21 mouse cellular contexts compared by ENCODE assay signal in genomic region chr6:115954506-115955074, GRCm38 (mm10). TPM values are rescaled to one million over a fixed set of nuclear protein-coding genes. Genes with fewer than 3 reads are reported as not detected.
DNase-seq lines count a peak whose midpoint lies in the region; ATAC-seq and TF ChIP-seq lines count a peak whose summit lies in the region.
"Had no signal": no experiment of that assay in that cellular context is flagged by ENCODE, and none has a peak within 500 bp of the region (broad histone marks: within the 10 kb centered on the region; RNA-seq: fewer than 3 reads in every experiment).

No protein-coding gene starts in this region.

- 0 out of 2 replicates have a peak overlapping the region, but pooled peaks have one; percentile 38 for H3K9ac ChIP-seq in heart, embryonic 16.5 days (ENCODE audit: low read length)
- H3K9ac ChIP-seq in lung, embryonic 14.5 days = no peak overlapping the region
- H3K9ac ChIP-seq in embryonic facial prominence, embryonic 13.5 days = no peak overlapping the region
- H3K9ac ChIP-seq: embryonic facial prominence, embryonic 12.5 days; liver, embryonic 15.5 days; neural tube, embryonic 13.5 days had no signal

- DNase-seq in adrenal gland, adult (ENCODE audit: inconsistent age in 2 of 2, low spot score in 1 of 2) = peak; percentile 29 to 49
- no peak for DNase-seq in adrenal gland, adult 8-10 months
- no peak for DNase-seq in heart, adult 9 months (ENCODE audit: low spot score in 2 of 2)
- DNase-seq in lung, embryonic 14.5 days = peak; percentile 68
- no peak for DNase-seq in lung, adult 18-20 months
- no peak for DNase-seq in right cerebral cortex, postnatal 10 days (ENCODE audit: low spot score in 2 of 2)
- DNase-seq: adrenal gland, postnatal 14 days; thymus, postnatal 36 days had no signal

- H3K27me3 ChIP-seq in heart, embryonic 16.5 days (ENCODE audit: control insufficient read depth, insufficient read depth, low read length) = no peaks in the 10 kb centered on the region
- H3K27me3 ChIP-seq in lung, embryonic 14.5 days (ENCODE audit: insufficient read depth, low read length) = no peaks in the 10 kb centered on the region
- no peaks in the 10 kb centered on the region for H3K27me3 ChIP-seq in embryonic facial prominence, embryonic 13.5 days
- H3K27me3 ChIP-seq: embryonic facial prominence, embryonic 12.5 days; liver, embryonic 15.5 days; neural tube, embryonic 13.5 days had no signal

- 78% methylated on average over 9 of the region's 9 CpGs for WGBS in heart, embryonic 16.5 days
- WGBS in lung, embryonic 14.5 days = 59% methylated on average over 9 of the region's 9 CpGs
- 64% methylated on average over 9 of the region's 9 CpGs for WGBS in embryonic facial prominence, embryonic 13.5 days

- no peak overlapping the region for H3K27ac ChIP-seq in heart, embryonic 16.5 days (ENCODE audit: low read length)
- peak overlapping the region; percentile 33; the same call in 1 of the 2 replicates for H3K27ac ChIP-seq in lung, embryonic 14.5 days (ENCODE audit: low read depth)
- H3K27ac ChIP-seq in embryonic facial prominence, embryonic 13.5 days = peak overlapping the region; percentile 18; the same call in 1 of the 2 replicates
- H3K27ac ChIP-seq: embryonic facial prominence, embryonic 12.5 days; layer of hippocampus, adult 2 months; liver, embryonic 15.5 days; neural tube, embryonic 13.5 days had no signal

- no peak overlapping the region for H3K4me3 ChIP-seq in heart, embryonic 16.5 days (ENCODE audit: low read length)
- no peak overlapping the region for H3K4me3 ChIP-seq in lung, embryonic 14.5 days (ENCODE audit: low read depth, low read length)
- no peak overlapping the region for H3K4me3 ChIP-seq in embryonic facial prominence, embryonic 13.5 days
- H3K4me3 ChIP-seq: embryonic facial prominence, embryonic 12.5 days; layer of hippocampus, adult 2 months; liver, embryonic 15.5 days; neural tube, embryonic 13.5 days had no signal

- peaks cover 5% of the 10 kb centered on the region for H3K9me3 ChIP-seq in heart, embryonic 16.5 days (replicated peaks; ENCODE audit: control insufficient read depth, low read length)
- H3K9me3 ChIP-seq in lung, embryonic 14.5 days (ENCODE audit: low read depth, low read length) = no peaks in the 10 kb centered on the region
- 0 out of 2 replicates have a peak, but pooled peaks cover 3% of the 10 kb centered on the region for H3K9me3 ChIP-seq in embryonic facial prominence, embryonic 13.5 days
- H3K9me3 ChIP-seq: liver, embryonic 15.5 days; neural tube, embryonic 13.5 days had no signal

- H3K36me3 ChIP-seq in heart, embryonic 16.5 days (ENCODE audit: control insufficient read depth, insufficient read depth) = no peaks in the 10 kb centered on the region
- peaks cover 52% of the 10 kb centered on the region for H3K36me3 ChIP-seq in lung, embryonic 14.5 days (ENCODE audit: insufficient read depth)
- peaks cover 11% of the 10 kb centered on the region for H3K36me3 ChIP-seq in embryonic facial prominence, embryonic 13.5 days
- H3K36me3 ChIP-seq: embryonic facial prominence, embryonic 12.5 days; liver, embryonic 15.5 days; neural tube, embryonic 13.5 days had no signal

- peaks cover 41% of the 10 kb centered on the region for H3K4me1 ChIP-seq in heart, embryonic 16.5 days (ENCODE audit: control insufficient read depth, insufficient read depth, low read length)
- H3K4me1 ChIP-seq in lung, embryonic 14.5 days (ENCODE audit: insufficient read depth) = peaks cover 47% of the 10 kb centered on the region
- H3K4me1 ChIP-seq in embryonic facial prominence, embryonic 13.5 days = peaks cover 54% of the 10 kb centered on the region

- no peak overlapping the region for H3K4me2 ChIP-seq in heart, embryonic 16.5 days (ENCODE audit: low read depth, low read length)
- H3K4me2 ChIP-seq in lung, embryonic 14.5 days = no peak overlapping the region
- H3K4me2 ChIP-seq in embryonic facial prominence, embryonic 13.5 days = no peak overlapping the region
- H3K4me2 ChIP-seq: embryonic facial prominence, embryonic 12.5 days; liver, embryonic 15.5 days; neural tube, embryonic 13.5 days had no signal

- no peak for TF ChIP-seq CTCF in lung, embryonic 14.5 days (IDR thresholded peaks at IDR 0.05; ENCODE audit: low read depth)

- ATAC-seq in heart, embryonic 16.5 days (replicated peaks; ENCODE audit: extremely low read depth, insufficient read depth, low FRiP score) = no peak
- ATAC-seq in lung, embryonic 14.5 days (ENCODE audit: insufficient read depth) = no peak
- ATAC-seq in embryonic facial prominence, embryonic 13.5 days (ENCODE audit: insufficient number of reproducible peaks, insufficient read depth, low FRiP score, low TSS enrichment, low read depth) = no peak
- ATAC-seq: intestine, embryonic 16.5 days had no signal

RNA-seq across cellular contexts. Expression of gene H1foo, which starts 9.9 kb away (rescaled TPM):
- under 1 TPM in 1 of 4 experiments, not detected in 3; 0.40 TPM for total RNA-seq in adrenal gland, adult 8-10 months (2022)
- not detected in 2 replicates for polyA plus RNA-seq in heart, embryonic 16.5 days (2015; fragmentation: Nextera tagmentation; extraction: Ambion mirVana)
- not detected in 2 replicates for polyA plus RNA-seq in lung, embryonic 14.5 days (2014; fragmentation: Nextera tagmentation; extraction: Ambion mirVana)
- not detected in 2 replicates for polyA plus RNA-seq in embryonic facial prominence, embryonic 13.5 days (2015; fragmentation: Nextera tagmentation; extraction: Ambion mirVana)
- total RNA-seq: adrenal gland, postnatal 14 days; layer of hippocampus, adult 2 months; left cerebral cortex, adult 18-20 months; megakaryocyte-erythroid progenitor cell, adult 5-6 weeks; monocyte, adult 5-6 weeks had no signal
- polyA plus RNA-seq: embryonic facial prominence, embryonic 12.5 days; forebrain, embryonic 11.5 days; hindbrain, embryonic 11.5 days; intestine, embryonic 16.5 days; limb, embryonic 11.5 days; liver, embryonic 15.5 days; neural tube, embryonic 13.5 days had no signal

RNA-seq across cellular contexts. Expression of gene Rho, which starts 23.0 kb away (rescaled TPM):
- 1 to 10 TPM in 3 of 4 experiments, under 1 TPM in 1; 0.52 to 1.9 (median 1.2) TPM for total RNA-seq in adrenal gland, adult 8-10 months (2022)
- polyA plus RNA-seq in heart, embryonic 16.5 days (2015; fragmentation: Nextera tagmentation; extraction: Ambion mirVana) = 0.16 TPM in 1 of 2 replicates, not detected in the other
- 0.09 and 0.18 TPM in 2 replicates for polyA plus RNA-seq in lung, embryonic 14.5 days (2014; fragmentation: Nextera tagmentation; extraction: Ambion mirVana)
- 0.14 and 0.43 TPM in 2 replicates for polyA plus RNA-seq in embryonic facial prominence, embryonic 13.5 days (2015; fragmentation: Nextera tagmentation; extraction: Ambion mirVana)
- total RNA-seq: megakaryocyte-erythroid progenitor cell, adult 5-6 weeks; monocyte, adult 5-6 weeks had no signal
- polyA plus RNA-seq: liver, embryonic 15.5 days had no signal

RNA-seq across cellular contexts. Expression of gene Plxnd1, which starts 40.2 kb away (rescaled TPM):
- 100 to 1,000 TPM; 176 to 243 (median 208) TPM for total RNA-seq in adrenal gland, adult 8-10 months (2022)
- 46.0 and 49.6 TPM in 2 replicates for polyA plus RNA-seq in heart, embryonic 16.5 days (2015; fragmentation: Nextera tagmentation; extraction: Ambion mirVana)
- 81.9 and 84.2 TPM in 2 replicates for polyA plus RNA-seq in lung, embryonic 14.5 days (2014; fragmentation: Nextera tagmentation; extraction: Ambion mirVana)
- 25.2 and 40.3 TPM in 2 replicates for polyA plus RNA-seq in embryonic facial prominence, embryonic 13.5 days (2015; fragmentation: Nextera tagmentation; extraction: Ambion mirVana)

Comparison
In these comparisons a context has a peak if more than half of its experiments do, and no peak if none do; other contexts are left out.
1. DNase-seq: peak in adrenal gland, adult (2 of 2) and lung, embryonic 14.5 days (single experiment); none in adrenal gland, adult 8-10 months (single experiment), heart, adult 9 months (0 of 2), lung, adult 18-20 months (0 of 2) and right cerebral cortex, postnatal 10 days (0 of 2).